Mouse (Mus musculus) hindbrain, embryonic 15.5 days (tissue): ENCODE results near the gene Dhrs3. TPM values are rescaled to one million over a fixed set of nuclear protein-coding genes. Genes with fewer than 3 reads are reported as not detected.

Source experiments
- ATAC-seq: fragments of 200-750 bp; cut with Nextera tagmentation; 2 replicates; pipeline ENCODE4 v1.8.0; 2017; ENCODE audit warnings: low read depth, moderate number of reproducible peaks, moderate TSS enrichment; ENCODE audit not compliant: low FRiP score
- H3K27ac ChIP-seq: fragments of 300-500 bp; sonication (generic); replicated peaks from 2 replicates; pipeline ENCODE4 v1.5.1; 2015; ENCODE audit warnings: mild to moderate bottlenecking, inconsistent platforms
- H3K27me3 ChIP-seq: fragments of 300-500 bp; sonication (generic); 2 replicates; pipeline ENCODE4 v1.6.1; 2015; ENCODE audit warnings: control low read depth, inconsistent platforms
- H3K36me3 ChIP-seq: fragments of 300-500 bp; sonication (generic); 2 replicates; pipeline ENCODE4 v1.6.1; 2015; ENCODE audit warnings: control low read depth, inconsistent platforms
- H3K4me1 ChIP-seq: fragments of 300-500 bp; sonication (generic); replicated peaks from 2 replicates; pipeline ENCODE4 v1.6.1; 2015; ENCODE audit warnings: control low read depth, inconsistent platforms
- H3K4me2 ChIP-seq: fragments of 300-500 bp; sonication (generic); 2 replicates; pipeline ENCODE4 v1.6.1; 2015; ENCODE audit warnings: moderate library complexity, mild to moderate bottlenecking, inconsistent platforms
- H3K4me3 ChIP-seq: fragments of 300-500 bp; sonication (generic); 2 replicates; pipeline ENCODE4 v1.5.1; 2015; ENCODE audit warnings: mild to moderate bottlenecking, inconsistent platforms
- H3K9ac ChIP-seq: fragments of 300-500 bp; sonication (generic); 2 replicates; pipeline ENCODE4 v1.6.1; 2015; ENCODE audit warnings: inconsistent platforms
- H3K9me3 ChIP-seq: fragments of 300-500 bp; sonication (generic); 2 replicates; pipeline ENCODE4 v1.6.1; 2016; ENCODE audit warnings: control low read depth, inconsistent platforms
- WGBS: fragments of 180-500 bp; shearing (Covaris S2); methylation state at CpG from one replicate; pipeline ENCODE4 v1.1.7; 2015; 5-methylcytosine and 5-hydroxymethylcytosine counted together
- polyA plus RNA-seq: library from polyadenylated mRNA; unstranded; fragments of >200 nt; fragmentation: Nextera tagmentation; extraction: Ambion mirVana; gene quantifications from 2 replicates; pipeline ENCODE4 v1.2.1, GENCODE M21; 2015

Dhrs3 gene
- polyA plus RNA-seq, 1 experiment from 2014 or later, result 59.9 TPM

- no peak overlapping the region for H3K4me3 ChIP-seq
- H3K4me1 ChIP-seq, result no peaks in the 10 kb centered on the region
- H3K9ac ChIP-seq, result no peak overlapping the region
- H3K27me3 ChIP-seq, result no peaks in the 10 kb centered on the region
- WGBS, result 83% methylated on average over 10 of the region's 10 CpGs
- H3K9me3 ChIP-seq, result no peaks in the 10 kb centered on the region
- no peak overlapping the region for H3K4me2 ChIP-seq
- H3K27ac ChIP-seq, result no peak overlapping the region
- H3K36me3 ChIP-seq, result no peaks in the 10 kb centered on the region
- ATAC-seq, result no peak
These were observed 25.9 kb downstream of the Dhrs3 start for GRCm38 (mm10) chr4:144918501-144918900.

DNA sequence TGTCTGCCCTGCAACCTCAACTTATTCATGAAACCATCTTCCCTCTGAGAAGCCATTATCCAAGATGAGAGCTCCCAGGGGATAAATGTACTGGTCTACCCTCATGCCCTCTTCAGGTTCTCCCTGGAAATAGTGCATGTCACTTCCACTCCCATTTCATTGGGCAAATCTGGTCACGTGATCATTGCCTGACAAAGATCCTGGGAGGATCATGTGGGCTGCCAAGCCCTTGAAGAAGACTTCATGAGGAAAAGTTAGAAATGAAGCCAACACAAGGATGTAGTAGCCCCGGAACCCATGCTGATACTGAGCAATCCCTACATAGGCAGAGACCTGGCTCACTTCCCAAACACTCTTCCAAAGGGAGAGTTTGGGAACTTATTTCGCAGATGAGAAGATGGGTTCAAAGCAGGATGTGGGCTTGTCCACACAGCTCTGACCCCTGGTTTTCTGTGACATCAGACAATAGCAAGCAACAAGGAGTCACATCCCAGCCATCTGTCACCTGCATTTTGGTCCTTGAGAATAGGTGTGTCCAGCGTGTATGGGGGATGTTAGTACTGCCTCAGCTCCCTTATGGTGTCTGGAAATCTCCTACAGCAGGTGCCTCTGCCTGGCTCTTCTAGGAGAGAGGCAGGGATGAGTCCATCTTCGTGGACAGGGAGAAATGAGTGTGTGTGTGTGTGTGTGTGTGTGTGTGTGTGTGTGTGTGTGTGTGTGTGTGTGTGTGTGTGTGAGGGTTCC lies 36.2 kb downstream of the Dhrs3 start:
- 73% methylated on average over 5 of the region's 5 CpGs for WGBS
- no peaks in the 10 kb centered on the region for H3K36me3 ChIP-seq
- H3K27me3 ChIP-seq, result no peaks in the 10 kb centered on the region
- H3K9me3 ChIP-seq, result no peaks in the 10 kb centered on the region
- H3K4me1 ChIP-seq, result 0 out of 2 replicates have a peak, but pooled peaks cover 6% of the 10 kb centered on the region
- H3K4me2 ChIP-seq, result no peak overlapping the region
- no peak for ATAC-seq
- 0 out of 2 replicates have a peak overlapping the region, but pooled peaks have one; percentile 34 for H3K27ac ChIP-seq
- H3K4me3 ChIP-seq, result no peak overlapping the region
- no peak overlapping the region for H3K9ac ChIP-seq

GRCm38 (mm10) chr4:144929811-144930221 lies 37.2 kb downstream of the Dhrs3 start:
- no peaks in the 10 kb centered on the region for H3K36me3 ChIP-seq
- no peaks in the 10 kb centered on the region for H3K9me3 ChIP-seq
- WGBS, result 65% methylated on average over 1 of the region's 1 CpGs
- H3K9ac ChIP-seq, result no peak overlapping the region
- ATAC-seq, result peak; percentile 89
- H3K4me3 ChIP-seq, result no peak overlapping the region
- no peaks in the 10 kb centered on the region for H3K27me3 ChIP-seq
- no peak overlapping the region for H3K4me2 ChIP-seq
- H3K27ac ChIP-seq, result peak overlapping the region; percentile 72
- 0 out of 2 replicates have a peak, but pooled peaks cover 6% of the 10 kb centered on the region for H3K4me1 ChIP-seq

- no peak overlapping the region for H3K4me2 ChIP-seq
- no peaks in the 10 kb centered on the region for H3K27me3 ChIP-seq
- no peaks in the 10 kb centered on the region for H3K36me3 ChIP-seq
- 36% methylated on average over 10 of the region's 10 CpGs for WGBS
- peak overlapping the region; percentile 72 for H3K27ac ChIP-seq
- H3K4me1 ChIP-seq, result 0 out of 2 replicates have a peak, but pooled peaks cover 6% of the 10 kb centered on the region
- H3K4me3 ChIP-seq, result no peak overlapping the region
- ATAC-seq, result peak; percentile 73
- no peaks in the 10 kb centered on the region for H3K9me3 ChIP-seq
- no peak overlapping the region for H3K9ac ChIP-seq
These were observed 37.7 kb downstream of the Dhrs3 start for GRCm38 (mm10) chr4:144930366-144930765.

DNA sequence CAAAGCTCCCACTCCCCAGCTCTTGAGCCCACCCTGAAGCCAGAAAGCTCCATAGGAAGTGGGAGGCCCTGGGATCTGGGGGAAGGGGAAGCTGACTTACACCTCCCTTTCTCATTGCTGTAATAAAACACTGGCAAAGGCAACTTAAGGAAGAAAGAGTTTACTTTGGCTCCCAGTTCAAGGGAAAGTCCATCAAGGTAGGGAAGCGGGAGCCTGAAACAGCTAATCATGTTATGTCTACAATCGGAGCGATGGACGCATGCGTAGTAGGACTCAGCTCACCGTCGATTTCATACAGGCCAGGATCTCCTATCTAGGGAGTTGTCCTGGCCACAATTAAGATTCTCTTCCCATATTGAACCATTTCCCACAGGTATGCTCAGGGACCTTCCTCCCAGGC lies 38.5 kb downstream of the Dhrs3 start:
- Histone ChIP-seq H3K27me3 (no peaks in the 10 kb centered on the region), H3K27ac (peak overlapping the region; percentile 72), H3K36me3 (no peaks in the 10 kb centered on the region), H3K4me3 (no peak overlapping the region), H3K9ac (no peak overlapping the region), H3K4me1 (0 out of 2 replicates have a peak, but pooled peaks cover 6% of the 10 kb centered on the region), H3K9me3 (no peaks in the 10 kb centered on the region), H3K4me2 (no peak overlapping the region)
- no peak for ATAC-seq
- 98% methylated on average over 7 of the region's 7 CpGs for WGBS

GRCm38 (mm10) chr4:144934501-144934900 lies 41.9 kb downstream of the Dhrs3 start:
- 10% methylated on average over 1 of the region's 1 CpGs for WGBS
- no peaks in the 10 kb centered on the region for H3K36me3 ChIP-seq
- no peak overlapping the region for H3K4me3 ChIP-seq

GRCm38 (mm10) chr4:144936563-144937154 lies 44.0 kb downstream of the Dhrs3 start:
- ATAC-seq, result peak; percentile 92
- WGBS, result 70% methylated on average over 3 of the region's 3 CpGs

More at GRCm38 (mm10) chr4:144934501-144934900, 41.9 kb downstream of the Dhrs3 start:
- H3K4me2 ChIP-seq, result no peak overlapping the region
- no peak overlapping the region for H3K27ac ChIP-seq
- no peak for ATAC-seq
- H3K9me3 ChIP-seq, result no peaks in the 10 kb centered on the region
- peaks cover 4% of the 10 kb centered on the region; the same call in 1 of the 2 replicates for H3K4me1 ChIP-seq
- no peaks in the 10 kb centered on the region for H3K27me3 ChIP-seq
- no peak overlapping the region for H3K9ac ChIP-seq

DNA sequence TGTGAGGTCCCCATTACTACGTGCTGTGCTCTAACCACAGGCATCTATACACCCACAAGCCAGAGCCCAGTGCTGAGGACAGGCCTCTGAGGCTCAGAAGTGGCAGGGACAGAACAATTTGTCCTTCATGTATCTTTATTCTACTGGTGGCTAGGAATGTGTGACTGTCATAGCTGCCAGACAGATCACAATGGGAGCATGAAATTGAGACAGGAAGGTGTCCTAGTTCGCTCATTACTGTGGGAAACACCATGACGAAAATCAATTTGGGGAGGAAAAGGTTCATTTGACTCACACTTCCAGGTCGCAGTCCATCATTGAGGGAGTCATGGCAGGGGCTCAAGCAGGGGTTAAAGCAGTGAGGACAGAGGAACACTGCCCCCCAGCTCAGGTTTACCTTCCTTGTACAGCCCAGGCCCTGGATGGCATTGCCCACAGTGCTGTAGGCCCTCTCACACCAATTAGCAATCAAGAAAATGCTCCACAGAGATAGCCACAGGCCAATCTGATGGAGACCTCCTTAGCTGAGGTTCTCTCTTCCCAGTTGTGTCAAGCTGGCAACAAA lies 47.3 kb downstream of the Dhrs3 start:
- H3K36me3 ChIP-seq, result no peaks in the 10 kb centered on the region
- no peak overlapping the region for H3K4me2 ChIP-seq
- H3K4me1 ChIP-seq, result no peaks in the 10 kb centered on the region; the same call in 1 of the 2 replicates
- no peak overlapping the region for H3K9ac ChIP-seq
- no peaks in the 10 kb centered on the region for H3K9me3 ChIP-seq
- WGBS, result 71% methylated on average over 4 of the region's 4 CpGs
- H3K4me3 ChIP-seq, result no peak overlapping the region
- ATAC-seq, result no peak
- H3K27ac ChIP-seq, result no peak overlapping the region
- no peaks in the 10 kb centered on the region for H3K27me3 ChIP-seq

More at GRCm38 (mm10) chr4:144936563-144937154, 44.0 kb downstream of the Dhrs3 start:
- Histone ChIP-seq H3K27me3 (no peaks in the 10 kb centered on the region), H3K36me3 (no peaks in the 10 kb centered on the region), H3K4me1 (no peaks in the 10 kb centered on the region; the same call in 1 of the 2 replicates), H3K4me2 (no peak overlapping the region), H3K9ac (no peak overlapping the region), H3K27ac (peak overlapping the region; percentile 20; the same call in 1 of the 2 replicates), H3K9me3 (no peaks in the 10 kb centered on the region), H3K4me3 (no peak overlapping the region)

GRCm38 (mm10) chr4:144940796-144941462 lies 48.3 kb downstream of the Dhrs3 start:
- Histone ChIP-seq H3K9ac (no peak overlapping the region), H3K27me3 (no peaks in the 10 kb centered on the region), H3K4me1 (no peaks in the 10 kb centered on the region; the same call in 1 of the 2 replicates), H3K4me2 (no peak overlapping the region), H3K9me3 (no peaks in the 10 kb centered on the region), H3K36me3 (no peaks in the 10 kb centered on the region), H3K27ac (no peak overlapping the region), H3K4me3 (no peak overlapping the region)
- 76% methylated on average over 13 of the region's 13 CpGs for WGBS
- ATAC-seq, result no peak

DNA sequence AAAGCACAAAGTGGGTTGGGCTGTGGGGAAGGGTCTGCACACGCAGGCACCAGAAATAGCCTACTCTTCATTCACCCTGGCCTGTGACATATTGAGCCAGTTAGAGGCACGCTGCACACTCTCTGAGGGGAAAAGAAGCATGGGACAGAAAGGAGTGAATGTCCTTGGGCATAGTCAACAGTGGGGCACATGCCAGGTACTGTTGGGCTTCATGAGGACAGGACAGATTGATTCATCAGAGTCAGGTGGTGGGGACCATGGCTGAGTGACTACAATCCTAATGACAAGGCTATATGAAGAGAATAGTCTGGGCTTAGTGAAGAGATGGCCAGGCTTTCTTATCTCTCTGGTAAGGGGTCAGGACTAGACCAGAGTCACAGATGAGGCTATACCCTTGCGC lies 49.8 kb downstream of the Dhrs3 start:
- no peak for ATAC-seq
- no peak overlapping the region for H3K27ac ChIP-seq
- no peaks in the 10 kb centered on the region for H3K4me1 ChIP-seq
- H3K36me3 ChIP-seq, result no peaks in the 10 kb centered on the region
- H3K9me3 ChIP-seq, result no peaks in the 10 kb centered on the region
- 92% methylated on average over 3 of the region's 3 CpGs for WGBS
- no peaks in the 10 kb centered on the region for H3K27me3 ChIP-seq
- no peak overlapping the region for H3K4me3 ChIP-seq
- H3K9ac ChIP-seq, result no peak overlapping the region
- H3K4me2 ChIP-seq, result no peak overlapping the region

GRCm38 (mm10) chr4:144943273-144943672 lies 50.6 kb downstream of the Dhrs3 start:
- Histone ChIP-seq H3K9me3 (no peaks in the 10 kb centered on the region), H3K36me3 (no peaks in the 10 kb centered on the region), H3K4me3 (no peak overlapping the region), H3K4me1 (no peaks in the 10 kb centered on the region), H3K27ac (no peak overlapping the region), H3K4me2 (no peak overlapping the region), H3K9ac (no peak overlapping the region), H3K27me3 (no peaks in the 10 kb centered on the region)
- no peak for ATAC-seq
- 90% methylated on average over 5 of the region's 5 CpGs for WGBS
